Mouse (Mus musculus) embryonic facial prominence, embryonic 12.5 days (tissue): ENCODE results near the gene Ankrd55. TPM values are rescaled to one million over a fixed set of nuclear protein-coding genes. Genes with fewer than 3 reads are reported as not detected.
A peak's percentile ranks its signal among the peaks of the same experiment; 100 is the strongest.

Source experiments
- ATAC-seq: fragments of 200-750 bp; cut with Nextera tagmentation; 2 replicates; pipeline ENCODE4 v1.8.0; 2017; ENCODE audit not compliant: insufficient number of reproducible peaks, insufficient read depth, low FRiP score, low TSS enrichment
- H3K27ac ChIP-seq: fragments of 300-500 bp; sonication (generic); 2 replicates; pipeline ENCODE4 v1.5.1; 2016; ENCODE audit warnings: mild to moderate bottlenecking
- H3K27me3 ChIP-seq: fragments of 300-500 bp; sonication (generic); 2 replicates; pipeline ENCODE4 v1.6.1; 2016; ENCODE audit warnings: mild to moderate bottlenecking, moderate library complexity
- H3K36me3 ChIP-seq: fragments of 300-500 bp; sonication (generic); 2 replicates; pipeline ENCODE4 v1.6.1; 2016; ENCODE audit warnings: mild to moderate bottlenecking
- H3K4me1 ChIP-seq: fragments of 300-500 bp; sonication (generic); 2 replicates; pipeline ENCODE4 v1.6.1; 2016
- H3K4me2 ChIP-seq: fragments of 300-500 bp; sonication (generic); replicated peaks from 2 replicates; pipeline ENCODE4 v1.6.1; 2016; ENCODE audit warnings: mild to moderate bottlenecking, moderate library complexity
- H3K4me3 ChIP-seq: fragments of 300-500 bp; sonication (generic); 2 replicates; pipeline ENCODE4 v1.5.1; 2016; ENCODE audit warnings: mild to moderate bottlenecking
- H3K9ac ChIP-seq: fragments of 300-500 bp; sonication (generic); 2 replicates; pipeline ENCODE4 v1.6.1; 2016; ENCODE audit warnings: mild to moderate bottlenecking, moderate library complexity
- H3K9me3 ChIP-seq: fragments of 300-500 bp; sonication (generic); 2 replicates; pipeline ENCODE4 v1.6.1; 2016; ENCODE audit warnings: mild to moderate bottlenecking, moderate library complexity
- WGBS: fragments of 180-500 bp; shearing (Covaris S2); methylation state at CpG from one replicate; pipeline ENCODE4 v1.1.7; 2016; 5-methylcytosine and 5-hydroxymethylcytosine counted together
- polyA plus RNA-seq: library from polyadenylated mRNA; unstranded; fragments of >200 nt; fragmentation: Nextera tagmentation; extraction: Ambion mirVana; gene quantifications from 2 replicates; pipeline ENCODE4 v1.2.1, GENCODE M21; 2016

Gene Ankrd55
- polyA plus RNA-seq, 1 experiment from 2014 or later = 1.8 TPM

DNA sequence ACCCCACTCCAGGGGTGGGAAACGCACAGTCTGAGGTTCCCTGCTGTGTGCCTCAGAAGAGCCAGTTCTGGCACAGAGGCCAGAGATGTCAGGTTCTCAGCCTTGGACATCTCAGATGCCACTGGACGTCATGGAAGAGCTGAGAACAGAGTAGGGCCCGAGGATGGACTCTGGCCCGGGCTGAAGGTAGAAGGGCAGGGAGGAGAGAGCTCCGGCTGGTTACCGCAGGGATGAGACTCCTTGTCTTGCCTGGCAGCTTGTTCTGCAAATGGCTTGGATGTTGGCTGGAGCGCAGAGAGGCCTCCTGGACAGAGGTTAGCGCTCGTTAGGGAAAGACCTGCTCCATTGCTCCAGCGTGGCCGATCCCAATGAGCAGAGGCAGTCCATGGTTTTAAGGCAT, 57.8 kb downstream of the Ankrd55 start:
- peak overlapping the region; percentile 93 for H3K27ac ChIP-seq
- H3K9ac ChIP-seq = no peak overlapping the region
- peaks cover 23% of the 10 kb centered on the region for H3K4me1 ChIP-seq
- no peaks in the 10 kb centered on the region for H3K9me3 ChIP-seq
- H3K4me3 ChIP-seq = no peak overlapping the region
- no peak for ATAC-seq
- WGBS = 75% methylated on average over 11 of the region's 11 CpGs
- H3K36me3 ChIP-seq = no peaks in the 10 kb centered on the region
- no peaks in the 10 kb centered on the region for H3K27me3 ChIP-seq
- no peak overlapping the region for H3K4me2 ChIP-seq

- peaks cover 23% of the 10 kb centered on the region for H3K4me1 ChIP-seq
- no peaks in the 10 kb centered on the region for H3K9me3 ChIP-seq
- H3K27ac ChIP-seq = peak overlapping the region; percentile 93
- no peaks in the 10 kb centered on the region for H3K36me3 ChIP-seq
- no peak overlapping the region for H3K4me3 ChIP-seq
- no peak overlapping the region for H3K9ac ChIP-seq
- peak overlapping the region; percentile 28 for H3K4me2 ChIP-seq
- WGBS = 28% methylated on average over 7 of the region's 7 CpGs
- ATAC-seq = peak; percentile 81
- H3K27me3 ChIP-seq = no peaks in the 10 kb centered on the region
Measured at GRCm38 (mm10) chr13:112346659-112347142, 58.5 kb downstream of the Ankrd55 start.

GRCm38 (mm10) chr13:112348250-112348649, 60.0 kb downstream of the Ankrd55 start:
- no peak overlapping the region for H3K9ac ChIP-seq
- no peak overlapping the region for H3K4me3 ChIP-seq
- no peak for ATAC-seq
- H3K4me2 ChIP-seq = no peak overlapping the region
- peaks cover 24% of the 10 kb centered on the region for H3K4me1 ChIP-seq
- 100% methylated on average over 1 of the region's 1 CpGs for WGBS
- H3K27ac ChIP-seq = 0 out of 2 replicates have a peak overlapping the region, but pooled peaks have one; percentile 93
- H3K27me3 ChIP-seq = no peaks in the 10 kb centered on the region
- no peaks in the 10 kb centered on the region for H3K9me3 ChIP-seq
- H3K36me3 ChIP-seq = no peaks in the 10 kb centered on the region

DNA sequence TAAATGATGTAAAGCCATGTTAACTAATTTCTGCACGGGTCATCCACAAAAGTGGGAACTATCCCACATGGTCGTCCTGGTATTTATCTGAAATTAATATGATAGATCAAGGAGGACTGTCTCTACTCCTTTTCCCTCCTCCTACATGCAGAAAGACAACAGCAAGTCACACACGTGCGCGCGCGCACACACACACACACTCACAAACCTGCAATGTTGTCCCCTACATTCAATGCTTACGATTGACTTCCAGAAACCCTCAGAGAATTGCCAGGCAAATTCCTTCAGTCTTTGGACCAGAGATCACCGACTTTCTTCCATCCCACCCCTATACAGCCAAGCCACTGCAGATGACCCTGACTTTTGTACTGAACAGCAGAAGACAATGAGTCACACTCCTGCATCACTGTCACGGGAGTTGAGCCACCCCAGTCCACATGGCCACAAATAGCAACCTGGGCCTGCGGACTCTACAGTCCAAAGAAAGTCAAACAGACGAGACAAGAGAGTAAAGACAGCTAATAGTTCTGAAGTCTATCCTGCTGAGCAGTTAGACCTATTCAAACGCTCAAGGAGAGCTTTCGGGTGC, 60.7 kb downstream of the Ankrd55 start:
- Histone ChIP-seq H3K27ac (no peak overlapping the region), H3K4me1 (peaks cover 30% of the 10 kb centered on the region), H3K4me3 (no peak overlapping the region), H3K9ac (no peak overlapping the region), H3K36me3 (no peaks in the 10 kb centered on the region), H3K27me3 (no peaks in the 10 kb centered on the region), H3K4me2 (no peak overlapping the region), H3K9me3 (no peaks in the 10 kb centered on the region)
- 90% methylated on average over 14 of the region's 14 CpGs for WGBS
- no peak for ATAC-seq

- ATAC-seq = no peak
- Histone ChIP-seq H3K9me3 (no peaks in the 10 kb centered on the region), H3K27ac (no peak overlapping the region), H3K4me2 (no peak overlapping the region), H3K4me1 (peaks cover 32% of the 10 kb centered on the region), H3K27me3 (no peaks in the 10 kb centered on the region), H3K9ac (no peak overlapping the region), H3K36me3 (no peaks in the 10 kb centered on the region), H3K4me3 (no peak overlapping the region)
- WGBS = 91% methylated on average over 7 of the region's 7 CpGs
Measured at GRCm38 (mm10) chr13:112349500-112349899, 61.2 kb downstream of the Ankrd55 start.

- Histone ChIP-seq H3K36me3 (no peaks in the 10 kb centered on the region), H3K27me3 (no peaks in the 10 kb centered on the region), H3K9me3 (no peaks in the 10 kb centered on the region), H3K4me1 (peaks cover 18% of the 10 kb centered on the region), H3K4me2 (no peak overlapping the region), H3K27ac (no peak overlapping the region), H3K4me3 (no peak overlapping the region), H3K9ac (no peak overlapping the region)
- no peak for ATAC-seq
- WGBS = 72% methylated on average over 8 of the region's 8 CpGs
Measured at GRCm38 (mm10) chr13:112351943-112352342, 63.7 kb downstream of the Ankrd55 start.

DNA sequence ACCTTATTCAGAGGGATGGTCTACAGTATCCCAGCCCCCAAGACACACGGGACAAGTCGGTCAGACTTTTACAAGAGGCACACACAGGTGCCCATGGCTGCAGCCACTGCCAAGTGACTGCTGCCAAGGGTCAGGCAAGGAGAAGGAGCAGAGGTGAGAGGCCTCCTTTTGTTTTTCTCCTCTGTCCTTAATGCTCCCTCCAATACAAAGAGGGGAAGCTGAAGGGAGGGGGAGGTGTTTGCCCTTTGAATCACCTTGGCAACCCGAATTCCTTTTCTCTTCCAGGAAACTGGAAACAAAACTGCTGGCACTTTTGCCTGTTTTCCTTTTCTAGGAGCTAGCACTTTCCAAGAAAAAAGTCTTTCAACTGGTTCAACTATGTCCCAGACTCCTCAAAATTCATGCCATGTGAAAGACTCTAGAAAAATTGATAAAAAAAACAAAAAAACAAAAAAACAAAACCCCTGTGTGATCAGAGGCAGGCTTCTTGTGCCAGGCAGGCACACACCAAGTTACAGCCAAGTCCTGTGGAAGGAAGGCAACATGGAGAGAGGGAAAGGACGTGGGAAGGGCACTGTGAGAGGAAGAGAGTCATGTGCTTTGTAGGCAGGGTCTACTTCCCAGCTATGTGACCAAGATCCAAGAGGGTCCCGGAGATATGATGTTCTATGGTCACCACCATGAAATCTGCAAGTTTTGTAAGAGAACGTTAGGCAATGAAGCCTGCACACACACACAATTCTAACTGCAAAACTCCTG, 66.0 kb downstream of the Ankrd55 start:
- Histone ChIP-seq H3K9ac (no peak overlapping the region), H3K4me3 (no peak overlapping the region), H3K36me3 (no peaks in the 10 kb centered on the region), H3K4me2 (no peak overlapping the region), H3K27ac (no peak overlapping the region), H3K27me3 (no peaks in the 10 kb centered on the region), H3K4me1 (peaks cover 9% of the 10 kb centered on the region; the same call in 1 of the 2 replicates), H3K9me3 (no peaks in the 10 kb centered on the region)
- WGBS = 44% methylated on average over 6 of the region's 6 CpGs
- ATAC-seq = no peak

GRCm38 (mm10) chr13:112354958-112355357, 66.7 kb downstream of the Ankrd55 start:
- no peak for ATAC-seq
- WGBS = 80% methylated on average over 10 of the region's 10 CpGs
- Histone ChIP-seq H3K27ac (no peak overlapping the region), H3K4me1 (peaks cover 9% of the 10 kb centered on the region; the same call in 1 of the 2 replicates), H3K9me3 (no peaks in the 10 kb centered on the region), H3K4me2 (no peak overlapping the region), H3K27me3 (no peaks in the 10 kb centered on the region), H3K4me3 (no peak overlapping the region), H3K36me3 (no peaks in the 10 kb centered on the region), H3K9ac (no peak overlapping the region)

DNA sequence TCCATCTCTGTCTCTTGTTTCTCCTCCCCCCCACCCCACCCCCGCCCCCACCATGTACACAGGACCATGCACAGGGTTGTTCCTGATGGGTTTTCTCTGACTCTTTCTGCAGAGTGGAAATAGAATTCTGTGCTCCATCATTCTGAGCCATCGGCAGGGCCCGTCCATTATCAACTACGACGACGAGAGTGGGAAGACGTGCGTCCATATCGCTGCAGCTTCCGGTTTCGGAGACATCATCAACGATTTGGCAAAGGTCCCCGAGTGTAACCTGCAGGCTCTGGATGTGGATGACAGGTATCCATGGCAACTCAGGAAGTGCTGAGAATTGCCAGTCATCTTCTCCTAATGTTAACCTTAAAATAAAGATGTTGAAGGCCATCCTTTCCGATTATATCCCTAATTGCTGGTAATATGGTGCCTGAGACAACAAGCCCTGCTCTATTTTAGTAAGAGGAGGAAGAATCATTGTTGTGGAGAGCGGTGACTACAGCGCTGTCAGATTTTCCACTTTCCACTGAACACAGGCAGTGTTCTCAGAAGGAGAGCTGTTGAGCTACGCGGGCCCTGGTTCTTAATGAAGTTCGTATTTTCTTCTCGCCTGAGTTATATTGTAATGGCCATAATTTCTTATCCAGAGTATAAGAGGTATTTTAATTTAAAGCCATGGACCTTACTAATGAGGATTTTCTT, 67.7 kb downstream of the Ankrd55 start:
- Histone ChIP-seq H3K27ac (no peak overlapping the region), H3K4me1 (peaks cover 9% of the 10 kb centered on the region; the same call in 1 of the 2 replicates), H3K36me3 (no peaks in the 10 kb centered on the region), H3K4me3 (no peak overlapping the region), H3K4me2 (no peak overlapping the region), H3K27me3 (no peaks in the 10 kb centered on the region), H3K9ac (no peak overlapping the region), H3K9me3 (no peaks in the 10 kb centered on the region)
- 90% methylated on average over 20 of the region's 20 CpGs for WGBS
- ATAC-seq = no peak

- H3K4me1 ChIP-seq = 0 out of 2 replicates have a peak, but pooled peaks cover 8% of the 10 kb centered on the region
- no peak overlapping the region for H3K4me3 ChIP-seq
- H3K27ac ChIP-seq = no peak overlapping the region
- H3K9me3 ChIP-seq = no peaks in the 10 kb centered on the region
- WGBS = 85% methylated on average over 4 of the region's 4 CpGs
- no peaks in the 10 kb centered on the region for H3K36me3 ChIP-seq
- no peak for ATAC-seq
- H3K9ac ChIP-seq = no peak overlapping the region
- H3K27me3 ChIP-seq = no peaks in the 10 kb centered on the region
- no peak overlapping the region for H3K4me2 ChIP-seq
Measured at GRCm38 (mm10) chr13:112361575-112361974, 73.3 kb downstream of the Ankrd55 start.

DNA sequence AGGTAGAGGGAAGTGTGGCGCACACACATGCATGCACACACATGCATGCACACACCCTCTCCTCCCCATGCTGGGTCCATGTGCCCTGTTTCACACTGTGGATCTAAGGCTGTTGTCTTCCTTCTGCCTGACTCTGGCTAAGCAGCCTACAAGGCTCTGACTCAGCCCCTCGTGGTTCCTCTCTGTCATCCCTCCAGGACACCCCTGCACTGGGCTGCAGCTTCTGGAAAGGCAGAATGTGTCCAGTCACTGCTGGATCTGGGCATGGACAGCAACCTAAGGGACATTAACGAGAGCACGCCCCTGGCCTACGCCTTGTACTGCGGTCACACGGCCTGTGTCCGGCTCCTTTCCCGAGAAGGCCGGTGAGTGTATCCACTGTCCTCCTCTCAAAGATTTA, 75.0 kb downstream of the Ankrd55 start:
- Histone ChIP-seq H3K27me3 (no peaks in the 10 kb centered on the region), H3K4me2 (no peak overlapping the region), H3K36me3 (no peaks in the 10 kb centered on the region), H3K4me1 (0 out of 2 replicates have a peak, but pooled peaks cover 8% of the 10 kb centered on the region), H3K9ac (no peak overlapping the region), H3K9me3 (no peaks in the 10 kb centered on the region), H3K4me3 (no peak overlapping the region), H3K27ac (no peak overlapping the region)
- 89% methylated on average over 10 of the region's 10 CpGs for WGBS
- no peak for ATAC-seq
